Mouse (Mus musculus): ENCODE results near the gene Cdkn2a. TPM values are rescaled to one million over a fixed set of nuclear protein-coding genes. Genes with fewer than 3 reads are reported as not detected.

Cdkn2a gene
- polyA plus RNA-seq, 1 experiment from 2014 or later, result not detected

DNA sequence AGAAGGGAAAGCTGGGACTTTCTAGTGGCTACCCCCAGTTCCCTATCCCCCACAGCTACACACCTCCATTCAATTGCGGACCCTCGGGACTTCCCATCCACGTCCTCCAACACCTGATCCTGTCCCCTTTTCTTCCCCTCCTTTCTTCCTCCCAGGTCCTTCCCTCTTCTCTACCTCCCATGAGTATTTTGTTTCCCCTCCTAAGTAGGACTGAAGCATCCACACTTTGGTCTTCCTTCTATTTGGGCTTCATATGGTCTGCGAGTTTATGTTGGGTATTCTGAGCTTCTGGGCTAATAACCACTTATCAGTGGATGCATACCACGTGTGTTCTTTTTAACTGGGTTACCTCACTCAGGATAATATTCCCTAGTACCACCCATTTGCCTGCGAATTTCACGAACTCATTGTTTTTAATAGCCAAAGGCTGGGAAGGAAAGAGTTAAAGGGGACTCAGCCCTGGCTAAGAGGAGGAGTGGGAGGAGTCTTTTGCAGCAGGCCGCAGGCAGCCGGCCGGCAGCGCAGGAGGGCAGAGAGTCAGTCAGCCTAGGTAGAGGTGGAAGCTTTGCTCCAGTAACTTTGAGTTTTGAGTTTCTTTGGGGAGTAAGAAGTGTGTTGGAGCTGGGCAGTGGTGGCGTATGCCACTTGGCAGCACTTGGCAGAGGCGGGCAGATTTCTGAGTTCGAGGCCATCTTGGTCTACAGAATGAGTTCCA, 9.0 kb upstream of the Cdkn2a start:
- Histone ChIP-seq H3K9me3 (ENCODE audit: control insufficient read depth, low read length) (no peaks in the 10 kb centered on the region), H3K27me3 (ENCODE audit: control insufficient read depth, insufficient read depth, low read length) (peaks cover 93% of the 10 kb centered on the region), H3K36me3 (ENCODE audit: control insufficient read depth, insufficient read depth, low read length) (no peaks in the 10 kb centered on the region), H3K9ac (ENCODE audit: low read length) (no peak overlapping the region), H3K4me2 (ENCODE audit: low read length) (no peak overlapping the region), H3K27ac (replicated peaks in 1 of 2; ENCODE audit: control insufficient read depth in 1 of 2, insufficient read depth in 1 of 2, low read depth in 2 of 2, low read length in 2 of 2) (no peak overlapping the region), H3K4me3 (ENCODE audit: control insufficient read depth in 1 of 2, insufficient read depth in 1 of 2, low read depth in 1 of 2, low read length in 2 of 2) (no peak overlapping the region), H3K4me1 (ENCODE audit: control insufficient read depth in 2 of 2, insufficient read depth in 2 of 2, low read length in 2 of 2) (no peaks in the 10 kb centered on the region; a peak in 1 of 4 replicates)
- ATAC-seq (ENCODE audit: insufficient number of reproducible peaks, insufficient read depth, low FRiP score, low read depth), result no peak
- 1% methylated on average over 14 of the region's 14 CpGs for WGBS

DNA sequence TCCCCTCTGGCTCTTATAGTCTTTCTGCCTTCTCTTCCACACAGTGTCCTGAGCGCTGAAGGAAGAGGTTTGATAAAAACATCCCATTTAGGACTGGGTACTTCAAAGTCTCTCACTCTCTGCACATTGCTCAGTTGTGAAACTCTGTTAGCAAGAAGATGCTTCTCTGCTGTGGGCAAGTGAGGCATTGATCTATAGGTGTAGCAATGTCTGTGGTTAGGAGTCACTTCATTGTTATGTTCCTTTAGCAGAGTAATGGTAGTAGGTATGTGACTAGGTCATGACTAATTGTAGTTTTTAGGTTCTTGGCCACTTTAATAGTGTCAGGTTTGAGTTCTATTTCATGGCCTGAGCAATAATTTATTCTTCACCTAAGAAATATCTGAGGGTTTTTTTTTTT, 7.7 kb upstream of the Cdkn2a start:
- H3K27ac ChIP-seq (replicated peaks in 1 of 2; ENCODE audit: control insufficient read depth in 1 of 2, insufficient read depth in 1 of 2, low read depth in 2 of 2, low read length in 2 of 2), result no peak overlapping the region
- no peak overlapping the region for H3K4me3 ChIP-seq (ENCODE audit: control insufficient read depth in 1 of 2, insufficient read depth in 1 of 2, low read depth in 1 of 2, low read length in 2 of 2)
- ATAC-seq (ENCODE audit: insufficient number of reproducible peaks, insufficient read depth, low FRiP score, low read depth), result no peak
- no peak overlapping the region for H3K9ac ChIP-seq (ENCODE audit: low read length)
- no peak overlapping the region for H3K4me2 ChIP-seq (ENCODE audit: low read length)
- no peaks in the 10 kb centered on the region; a peak in 1 of 4 replicates for H3K4me1 ChIP-seq (ENCODE audit: control insufficient read depth in 2 of 2, insufficient read depth in 2 of 2, low read length in 2 of 2)
- H3K27me3 ChIP-seq (ENCODE audit: control insufficient read depth, insufficient read depth, low read length), result peaks cover 91% of the 10 kb centered on the region
- 0% methylated on average over 1 of the region's 1 CpGs for WGBS
- no peaks in the 10 kb centered on the region for H3K9me3 ChIP-seq (ENCODE audit: control insufficient read depth, low read length)
- H3K36me3 ChIP-seq (ENCODE audit: control insufficient read depth, insufficient read depth, low read length), result no peaks in the 10 kb centered on the region

DNA sequence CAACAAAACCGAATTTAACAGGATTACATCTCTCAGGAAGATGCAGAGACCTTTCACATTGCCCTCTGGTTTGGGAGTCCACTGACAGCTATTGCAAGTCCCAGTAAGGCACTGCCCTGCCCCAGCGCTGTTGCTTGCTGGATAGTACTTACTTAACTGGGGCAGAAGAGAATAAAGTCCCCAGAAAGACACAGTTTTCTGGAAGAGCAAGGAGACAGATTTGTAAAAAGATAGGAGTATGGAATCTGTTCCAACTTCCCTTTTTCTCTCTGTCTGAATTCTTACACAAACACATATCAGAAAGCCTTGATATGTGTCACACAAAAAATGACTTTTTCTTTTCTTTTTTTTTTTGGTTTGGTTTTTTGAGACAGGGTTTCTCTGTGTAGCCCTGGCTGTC, 5.3 kb upstream of the Cdkn2a start:
- H3K4me3 ChIP-seq (ENCODE audit: control insufficient read depth in 1 of 2, insufficient read depth in 1 of 2, low read depth in 1 of 2, low read length in 2 of 2), result no peak overlapping the region
- H3K9me3 ChIP-seq (ENCODE audit: control insufficient read depth, low read length), result no peaks in the 10 kb centered on the region
- no peak overlapping the region for H3K4me2 ChIP-seq (ENCODE audit: low read length)
- no peak for ATAC-seq (ENCODE audit: insufficient number of reproducible peaks, insufficient read depth, low FRiP score, low read depth)
- WGBS, result 7% methylated on average over 2 of the region's 2 CpGs
- H3K27me3 ChIP-seq (ENCODE audit: control insufficient read depth, insufficient read depth, low read length), result peaks cover 90% of the 10 kb centered on the region
- no peak overlapping the region for H3K27ac ChIP-seq (replicated peaks in 1 of 2; ENCODE audit: control insufficient read depth in 1 of 2, insufficient read depth in 1 of 2, low read depth in 2 of 2, low read length in 2 of 2)
- H3K9ac ChIP-seq (ENCODE audit: low read length), result no peak overlapping the region
- H3K36me3 ChIP-seq (ENCODE audit: control insufficient read depth, insufficient read depth, low read length), result no peaks in the 10 kb centered on the region
- H3K4me1 ChIP-seq (ENCODE audit: control insufficient read depth in 2 of 2, insufficient read depth in 2 of 2, low read length in 2 of 2), result no peaks in the 10 kb centered on the region; a peak in 1 of 4 replicates

DNA sequence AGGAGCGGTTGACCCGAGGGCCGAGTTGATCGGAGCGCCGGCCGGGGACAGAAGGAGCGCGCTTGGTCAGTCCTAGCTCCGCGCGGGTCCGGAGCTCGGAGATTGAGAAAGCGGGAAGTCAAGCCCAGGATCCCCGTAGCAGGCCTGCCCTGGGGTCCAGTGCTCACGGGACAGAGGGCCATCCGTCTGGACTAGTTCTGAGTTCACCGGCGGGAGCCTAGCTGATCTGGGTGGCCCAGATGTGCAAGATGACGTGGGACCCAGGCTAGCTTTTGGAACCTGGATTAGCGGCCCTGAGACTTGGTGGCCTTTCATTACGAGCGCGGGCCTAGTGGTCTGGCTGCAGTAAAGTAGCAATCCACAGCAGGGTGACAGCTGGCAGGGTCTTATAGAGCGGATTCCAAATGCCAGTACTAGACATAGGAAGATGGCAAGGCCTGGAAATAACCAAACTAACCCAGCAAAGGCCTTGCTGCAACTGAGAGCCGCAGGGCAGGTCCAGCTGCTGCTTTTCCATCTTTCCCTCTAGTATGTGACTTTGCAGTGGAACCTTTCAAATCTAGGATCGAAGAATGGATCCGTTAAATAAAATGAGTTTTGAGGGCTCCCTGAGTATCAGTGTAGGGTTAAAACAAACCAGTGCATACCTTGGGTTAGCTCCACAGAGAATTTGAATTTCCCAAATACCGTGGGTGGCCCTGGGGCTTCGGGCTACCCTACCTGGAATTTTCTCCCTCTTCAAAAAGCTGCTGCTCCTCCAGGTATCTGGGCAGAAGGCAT, 1.2 kb upstream of the Cdkn2a start:
- Histone ChIP-seq H3K4me2 (ENCODE audit: low read length) (peak overlapping the region; percentile 99), H3K27ac (replicated peaks in 1 of 2; ENCODE audit: control insufficient read depth in 1 of 2, insufficient read depth in 1 of 2, low read depth in 2 of 2, low read length in 2 of 2) (no peak overlapping the region), H3K27me3 (ENCODE audit: control insufficient read depth, insufficient read depth, low read length) (peaks cover 88% of the 10 kb centered on the region), H3K9me3 (ENCODE audit: control insufficient read depth, low read length) (no peaks in the 10 kb centered on the region), H3K36me3 (ENCODE audit: control insufficient read depth, insufficient read depth, low read length) (no peaks in the 10 kb centered on the region), H3K9ac (ENCODE audit: low read length) (peak overlapping the region; percentile 64), H3K4me1 (ENCODE audit: control insufficient read depth in 2 of 2, insufficient read depth in 2 of 2, low read length in 2 of 2) (peaks cover 0 to 5% of the 10 kb centered on the region in 2 experiments; a peak in 2 of 4 replicates), H3K4me3 (ENCODE audit: control insufficient read depth in 1 of 2, insufficient read depth in 1 of 2, low read depth in 1 of 2, low read length in 2 of 2) (peak overlapping the region; percentile 64)
- ATAC-seq (ENCODE audit: insufficient number of reproducible peaks, insufficient read depth, low FRiP score, low read depth), result peak; percentile 41; the same call in 1 of the 2 replicates
- 5% methylated on average over 31 of the region's 31 CpGs for WGBS

DNA sequence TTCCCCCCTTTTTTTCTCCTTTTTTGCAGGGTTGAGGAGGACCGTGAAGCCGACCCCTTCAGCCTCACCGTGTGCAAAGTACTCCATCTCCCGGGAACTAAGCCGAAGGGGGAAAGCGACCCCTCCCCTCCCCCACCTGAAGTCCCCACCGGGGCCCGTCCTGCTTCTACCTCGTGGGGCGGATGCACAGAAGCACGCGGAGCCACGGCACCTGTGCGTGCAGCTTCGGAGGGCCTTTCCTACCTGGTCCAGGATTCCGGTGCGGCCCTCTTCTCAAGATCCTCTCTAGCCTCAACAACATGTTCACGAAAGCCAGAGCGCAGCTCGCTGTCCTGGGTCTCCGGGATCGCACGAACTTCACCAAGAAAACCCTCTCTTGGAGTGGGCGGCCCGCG, 365 bp downstream of the Cdkn2a start:
- no peaks in the 10 kb centered on the region for H3K9me3 ChIP-seq (ENCODE audit: control insufficient read depth, low read length)
- 1% methylated on average over 26 of the region's 26 CpGs for WGBS
- peaks cover 88% of the 10 kb centered on the region for H3K27me3 ChIP-seq (ENCODE audit: control insufficient read depth, insufficient read depth, low read length)
- H3K36me3 ChIP-seq (ENCODE audit: control insufficient read depth, insufficient read depth, low read length), result no peaks in the 10 kb centered on the region
- peak; percentile 27; the same call in 1 of the 2 replicates for ATAC-seq (ENCODE audit: insufficient number of reproducible peaks, insufficient read depth, low FRiP score, low read depth)
- H3K9ac ChIP-seq (ENCODE audit: low read length), result peak overlapping the region; percentile 64
- peaks cover 0 to 5% of the 10 kb centered on the region in 2 experiments; a peak in 2 of 4 replicates for H3K4me1 ChIP-seq (ENCODE audit: control insufficient read depth in 2 of 2, insufficient read depth in 2 of 2, low read length in 2 of 2)
- peak overlapping the region; percentile 64 for H3K4me3 ChIP-seq (ENCODE audit: control insufficient read depth in 1 of 2, insufficient read depth in 1 of 2, low read depth in 1 of 2, low read length in 2 of 2)
- peak overlapping the region; percentile 99 for H3K4me2 ChIP-seq (ENCODE audit: low read length)
- H3K27ac ChIP-seq (replicated peaks in 1 of 2; ENCODE audit: control insufficient read depth in 1 of 2, insufficient read depth in 1 of 2, low read depth in 2 of 2, low read length in 2 of 2), result no peak overlapping the region

DNA sequence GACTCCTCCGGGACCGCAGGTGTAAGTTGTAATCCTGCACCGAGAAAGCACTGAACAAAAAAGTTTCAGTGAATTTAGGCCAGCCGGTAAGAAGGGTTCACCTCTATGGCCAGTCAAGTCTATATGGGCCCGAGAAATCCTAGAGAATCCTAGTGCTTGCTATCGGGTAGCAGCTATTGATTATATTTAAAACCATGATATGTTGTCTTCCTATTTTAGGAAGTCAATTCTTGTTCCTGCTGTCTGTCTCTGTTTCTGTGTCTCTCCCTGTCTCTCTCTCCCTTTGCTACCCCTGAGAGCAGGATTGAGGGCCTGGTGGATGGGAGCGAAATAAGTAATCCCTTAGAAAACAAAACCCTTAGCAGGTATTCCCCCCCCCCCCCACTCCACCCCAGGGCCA, 937 bp downstream of the Cdkn2a start:
- Histone ChIP-seq H3K4me2 (ENCODE audit: low read length) (no peak overlapping the region), H3K36me3 (ENCODE audit: control insufficient read depth, insufficient read depth, low read length) (no peaks in the 10 kb centered on the region), H3K4me1 (ENCODE audit: control insufficient read depth in 2 of 2, insufficient read depth in 2 of 2, low read length in 2 of 2) (peaks cover 0 to 5% of the 10 kb centered on the region in 2 experiments; a peak in 2 of 4 replicates), H3K27ac (replicated peaks in 1 of 2; ENCODE audit: control insufficient read depth in 1 of 2, insufficient read depth in 1 of 2, low read depth in 2 of 2, low read length in 2 of 2) (no peak overlapping the region), H3K27me3 (ENCODE audit: control insufficient read depth, insufficient read depth, low read length) (peaks cover 92% of the 10 kb centered on the region), H3K9ac (ENCODE audit: low read length) (no peak overlapping the region), H3K9me3 (ENCODE audit: control insufficient read depth, low read length) (no peaks in the 10 kb centered on the region), H3K4me3 (ENCODE audit: control insufficient read depth in 1 of 2, insufficient read depth in 1 of 2, low read depth in 1 of 2, low read length in 2 of 2) (no peak overlapping the region)
- no peak for ATAC-seq (ENCODE audit: insufficient number of reproducible peaks, insufficient read depth, low FRiP score, low read depth)
- 20% methylated on average over 7 of the region's 7 CpGs for WGBS

DNA sequence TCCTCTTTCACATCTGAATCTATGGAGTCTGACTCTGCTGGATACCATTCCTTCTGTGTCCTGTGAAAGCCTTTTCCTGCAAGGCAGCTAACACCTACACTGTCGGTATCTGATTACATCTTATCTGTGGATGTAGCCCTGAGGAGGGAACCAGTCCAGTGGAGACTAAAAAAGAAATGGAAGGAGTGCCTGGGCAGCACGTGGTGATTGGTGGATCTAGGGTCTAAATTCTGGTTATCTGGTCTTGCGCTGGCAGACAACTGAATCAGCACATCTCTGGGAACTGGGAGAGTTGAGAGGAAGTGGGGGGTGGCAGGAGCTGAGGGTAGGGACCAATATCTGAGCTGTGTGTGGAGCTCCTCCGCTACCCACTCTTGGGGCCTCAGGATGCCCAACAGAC, 5.4 kb downstream of the Cdkn2a start:
- Histone ChIP-seq H3K4me1 (ENCODE audit: control insufficient read depth in 2 of 2, insufficient read depth in 2 of 2, low read length in 2 of 2) (peaks cover 0 to under 1% of the 10 kb centered on the region in 2 experiments; a peak in 1 of 4 replicates), H3K4me3 (ENCODE audit: control insufficient read depth in 1 of 2, insufficient read depth in 1 of 2, low read depth in 1 of 2, low read length in 2 of 2) (no peak overlapping the region), H3K9me3 (ENCODE audit: control insufficient read depth, low read length) (0 out of 2 replicates have a peak, but pooled peaks cover 3% of the 10 kb centered on the region), H3K4me2 (ENCODE audit: low read length) (no peak overlapping the region), H3K36me3 (ENCODE audit: control insufficient read depth, insufficient read depth, low read length) (no peaks in the 10 kb centered on the region), H3K27me3 (ENCODE audit: control insufficient read depth, insufficient read depth, low read length) (peaks cover 83% of the 10 kb centered on the region), H3K27ac (replicated peaks in 1 of 2; ENCODE audit: control insufficient read depth in 1 of 2, insufficient read depth in 1 of 2, low read depth in 2 of 2, low read length in 2 of 2) (no peak overlapping the region), H3K9ac (ENCODE audit: low read length) (no peak overlapping the region)
- WGBS, result 4% methylated on average over 4 of the region's 4 CpGs
- ATAC-seq (ENCODE audit: insufficient number of reproducible peaks, insufficient read depth, low FRiP score, low read depth), result no peak
